Comparison of ENCODE assay signal across 13 mouse cellular contexts in the genomic region with DNA sequence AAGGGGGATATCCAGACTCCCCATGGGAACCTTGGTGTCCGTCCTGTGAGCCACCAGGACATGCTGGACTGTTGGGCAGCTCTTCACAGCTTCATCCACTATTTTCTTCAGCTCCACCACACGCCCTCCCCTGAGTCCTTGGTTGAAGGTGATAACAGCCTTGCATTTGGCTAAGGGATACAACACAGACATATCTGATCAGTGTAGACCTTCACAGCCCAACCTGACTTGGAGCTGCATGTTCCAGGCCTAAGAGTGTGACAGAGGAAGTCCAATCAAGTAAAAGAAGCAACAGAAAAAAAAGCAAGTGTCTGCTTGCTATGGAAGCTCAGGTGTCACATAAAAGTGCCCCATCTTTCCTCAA. TPM values are rescaled to one million over a fixed set of nuclear protein-coding genes. Genes with fewer than 3 reads are reported as not detected.
DNase-seq lines count a peak whose midpoint lies in the region; ATAC-seq and TF ChIP-seq lines count a peak whose summit lies in the region.
"Had no signal": no experiment of that assay in that cellular context is flagged by ENCODE, and none has a peak within 500 bp of the region (broad histone marks: within the 10 kb centered on the region; RNA-seq: fewer than 3 reads in every experiment).

No protein-coding gene starts in this region.

- H3K4me3 ChIP-seq in MEL (ENCODE audit: control insufficient read depth in 1 of 2, insufficient read depth in 1 of 2, low read depth in 2 of 2, low read length in 2 of 2), result no peak overlapping the region
- no peak overlapping the region for H3K4me3 ChIP-seq in forebrain, embryonic 13.5 days
- no peak overlapping the region for H3K4me3 ChIP-seq in liver, embryonic 11.5 days (ENCODE audit: low read depth, low read length)
- no peak overlapping the region for H3K4me3 ChIP-seq in midbrain, embryonic 16.5 days (ENCODE audit: low read depth, low read length)
- H3K4me3 ChIP-seq in intestine, postnatal 0 days (ENCODE audit: low read depth, low read length), result no peak overlapping the region
- H3K4me3 ChIP-seq: megakaryocyte, embryonic 14.5 days had no signal

- H3K36me3 ChIP-seq in MEL (ENCODE audit: control insufficient read depth in 1 of 2, insufficient read depth in 2 of 2, low read length in 2 of 2), result no peaks in the 10 kb centered on the region
- H3K36me3 ChIP-seq in forebrain, embryonic 13.5 days (ENCODE audit: poor library complexity, severe bottlenecking), result peaks cover 70% of the 10 kb centered on the region
- H3K36me3 ChIP-seq in liver, embryonic 11.5 days (ENCODE audit: control insufficient read depth, insufficient read depth, low read length), result peaks cover 16% of the 10 kb centered on the region
- no peaks in the 10 kb centered on the region for H3K36me3 ChIP-seq in midbrain, embryonic 16.5 days (ENCODE audit: control insufficient read depth, insufficient read depth, low read length)
- peaks cover 31% of the 10 kb centered on the region; the same call in 1 of the 2 replicates for H3K36me3 ChIP-seq in intestine, postnatal 0 days (ENCODE audit: control insufficient read depth, insufficient read depth)

- peak; percentile 20; the same call in 1 of the 2 replicates for ATAC-seq in forebrain, embryonic 13.5 days
- peak; percentile 87 for ATAC-seq in liver, embryonic 11.5 days (replicated peaks; ENCODE audit: low FRiP score)
- no peak for ATAC-seq in midbrain, embryonic 16.5 days
- ATAC-seq in intestine, postnatal 0 days, result no peak

- H3K27ac ChIP-seq in MEL (ENCODE audit: control insufficient read depth, low read depth, low read length), result no peak overlapping the region
- peak overlapping the region; percentile 60 for H3K27ac ChIP-seq in forebrain, embryonic 13.5 days
- H3K27ac ChIP-seq in liver, embryonic 11.5 days (ENCODE audit: low read depth, low read length), result 0 out of 2 replicates have a peak overlapping the region, but pooled peaks have one; percentile 7
- 0 out of 2 replicates have a peak overlapping the region, but pooled peaks have one; percentile 10 for H3K27ac ChIP-seq in midbrain, embryonic 16.5 days (ENCODE audit: low read length)
- no peak overlapping the region for H3K27ac ChIP-seq in intestine, postnatal 0 days (ENCODE audit: low read depth, low read length)

- no peaks in the 10 kb centered on the region for H3K4me1 ChIP-seq in MEL (ENCODE audit: control insufficient read depth in 1 of 2, insufficient read depth in 2 of 2, low read length in 2 of 2)
- peaks cover 34% of the 10 kb centered on the region for H3K4me1 ChIP-seq in forebrain, embryonic 13.5 days
- H3K4me1 ChIP-seq in liver, embryonic 11.5 days (replicated peaks; ENCODE audit: control insufficient read depth, insufficient read depth, low read length), result peaks cover 7% of the 10 kb centered on the region; the same call in 1 of the 2 replicates
- no peaks in the 10 kb centered on the region for H3K4me1 ChIP-seq in midbrain, embryonic 16.5 days (ENCODE audit: control insufficient read depth, insufficient read depth, low read length)
- no peaks in the 10 kb centered on the region for H3K4me1 ChIP-seq in intestine, postnatal 0 days (replicated peaks; ENCODE audit: control insufficient read depth, insufficient read depth, low read length)

- no peaks in the 10 kb centered on the region for H3K9me3 ChIP-seq in MEL (replicated peaks; ENCODE audit: insufficient read depth, low read length)
- no peaks in the 10 kb centered on the region for H3K9me3 ChIP-seq in forebrain, embryonic 13.5 days (replicated peaks)
- H3K9me3 ChIP-seq in liver, embryonic 11.5 days (ENCODE audit: control insufficient read depth, low read length), result no peaks in the 10 kb centered on the region
- H3K9me3 ChIP-seq in midbrain, embryonic 16.5 days (replicated peaks; ENCODE audit: control insufficient read depth, low read length, poor library complexity, severe bottlenecking), result no peaks in the 10 kb centered on the region
- H3K9me3 ChIP-seq in intestine, postnatal 0 days (ENCODE audit: control insufficient read depth), result no peaks in the 10 kb centered on the region
- H3K9me3 ChIP-seq: megakaryocyte, embryonic 14.5 days had no signal

- 15% methylated on average over 2 of the region's 2 CpGs for WGBS in forebrain, embryonic 13.5 days
- 62% methylated on average over 2 of the region's 2 CpGs for WGBS in liver, embryonic 11.5 days
- WGBS in midbrain, embryonic 16.5 days, result 25% methylated on average over 2 of the region's 2 CpGs
- WGBS in intestine, postnatal 0 days, result 70% methylated on average over 2 of the region's 2 CpGs

- DNase-seq in MEL (ENCODE audit: low read depth, low spot score), result peak; percentile 38
- no peak for DNase-seq in liver, embryonic 11.5 days (ENCODE audit: low spot score)
- no peak for DNase-seq in gastrocnemius, postnatal 36 days
- no peak for DNase-seq in thymus, postnatal 14 days
- DNase-seq: cerebellum, postnatal 36 days; gastrocnemius, postnatal 14 days; kidney, adult 9 months; spleen, adult 18-20 months had no signal

- TF ChIP-seq RAD21 in MEL (IDR thresholded peaks at IDR 0.05; ENCODE audit: low read depth, low read length), result no peak

- no peak overlapping the region for H3K4me2 ChIP-seq in forebrain, embryonic 13.5 days
- H3K4me2 ChIP-seq in liver, embryonic 11.5 days, result no peak overlapping the region
- H3K4me2 ChIP-seq in midbrain, embryonic 16.5 days (ENCODE audit: low read length), result no peak overlapping the region
- H3K4me2 ChIP-seq in intestine, postnatal 0 days (replicated peaks; ENCODE audit: low read depth), result no peak overlapping the region

- intact Hi-C loops in gastrocnemius, postnatal 36 days (cut with DNase I), result no loop called here

- H3K79me2 ChIP-seq in MEL (ENCODE audit: control insufficient read depth, insufficient read depth, low read length, poor library complexity), result no peaks in the 10 kb centered on the region

- TF ChIP-seq CTCF in MEL (IDR thresholded peaks at IDR 0.05 in 2 of 3, conservative IDR thresholded peaks at IDR 0.05 in 1 of 3; ENCODE audit: control insufficient read depth in 1 of 3, insufficient read depth in 1 of 3, low read depth in 2 of 3, low read length in 3 of 3, poor library complexity in 1 of 3, severe bottlenecking in 1 of 3), result no peak
- no peak for TF ChIP-seq CTCF in intestine, postnatal 0 days (IDR thresholded peaks at IDR 0.05; ENCODE audit: low read depth)

- TF ChIP-seq POLR2A in MEL (IDR thresholded peaks at IDR 0.05; ENCODE audit: control insufficient read depth in 1 of 2, insufficient read depth in 1 of 2, low read depth in 1 of 2, low read length in 2 of 2, poor library complexity in 1 of 2), result no peak

- no peaks in the 10 kb centered on the region for H3K27me3 ChIP-seq in MEL (ENCODE audit: control insufficient read depth in 1 of 2, insufficient read depth in 2 of 2, low read length in 2 of 2)
- H3K27me3 ChIP-seq in forebrain, embryonic 13.5 days, result no peaks in the 10 kb centered on the region
- H3K27me3 ChIP-seq in liver, embryonic 11.5 days (replicated peaks; ENCODE audit: control insufficient read depth, insufficient read depth, low read length), result no peaks in the 10 kb centered on the region
- H3K27me3 ChIP-seq in midbrain, embryonic 16.5 days (ENCODE audit: control insufficient read depth, insufficient read depth, low read depth, low read length), result no peaks in the 10 kb centered on the region
- H3K27me3 ChIP-seq in intestine, postnatal 0 days (replicated peaks; ENCODE audit: control insufficient read depth, insufficient read depth, low read length), result no peaks in the 10 kb centered on the region

- TF ChIP-seq EP300 in MEL (IDR thresholded peaks at IDR 0.05; ENCODE audit: low read depth in 1 of 2, low read length in 2 of 2), result no peak

- H3K9ac ChIP-seq in MEL (ENCODE audit: control insufficient read depth, low read depth, low read length, poor library complexity, severe bottlenecking), result no peak overlapping the region
- no peak overlapping the region for H3K9ac ChIP-seq in forebrain, embryonic 13.5 days
- H3K9ac ChIP-seq in liver, embryonic 11.5 days (ENCODE audit: low read depth, low read length), result no peak overlapping the region
- no peak overlapping the region for H3K9ac ChIP-seq in midbrain, embryonic 16.5 days (ENCODE audit: low read depth, low read length)
- no peak overlapping the region for H3K9ac ChIP-seq in intestine, postnatal 0 days (ENCODE audit: low read depth, low read length)

TF ChIP-seq in MEL, 35 proteins besides CTCF, POLR2A, EP300 and RAD21:
- TF ChIP-seq MYC (IDR thresholded peaks at IDR 0.05; ENCODE audit: low read depth, low read length) (no peak), GATA1 (IDR thresholded peaks at IDR 0.05; ENCODE audit: low read depth, low read length) (0 out of 2 replicates have a peak, but pooled peaks have one; percentile 8)

RNA-seq across cellular contexts. Expression of gene Acss1, which starts 29.9 kb away (rescaled TPM):
- total RNA-seq in MEL (2012; rRNA removed), result 10.2 and 12.5 TPM in 2 replicates
- polyA plus RNA-seq in MEL (2012; ENCODE audit: insufficient read depth in 1 of 2, insufficient read length in 2 of 2, low read depth in 1 of 2, low replicate concordance in 2 of 2, missing spikeins in 1 of 2), result 10 to 100 TPM in 1 of 2 experiments, not detected in 1; 22.6 TPM
- polyA plus RNA-seq in forebrain, embryonic 13.5 days (2015; fragmentation: Nextera tagmentation; extraction: Ambion mirVana), result 32.9 and 34.1 TPM in 2 replicates
- 67.2 and 77.0 TPM in 2 replicates for polyA plus RNA-seq in liver, embryonic 11.5 days (2014; fragmentation: Nextera tagmentation; extraction: Ambion mirVana)
- 15.6 and 20.5 TPM in 2 replicates for polyA plus RNA-seq in midbrain, embryonic 16.5 days (2015; fragmentation: Nextera tagmentation; extraction: Ambion mirVana)
- 36.5 and 44.3 TPM in 2 replicates for polyA plus RNA-seq in intestine, postnatal 0 days (2015; fragmentation: Nextera tagmentation; extraction: Ambion mirVana)
- 10 to 100 TPM; 10.7 to 26.5 TPM for total RNA-seq in gastrocnemius, postnatal 36 days (2021)

RNA-seq across cellular contexts. Expression of gene Apmap, which starts 30.0 kb away (rescaled TPM):
- 21.3 and 26.4 TPM in 2 replicates for total RNA-seq in MEL (2012; rRNA removed)
- 10 to 100 TPM in 1 of 2 experiments, not detected in 1; 29.4 TPM for polyA plus RNA-seq in MEL (2012; ENCODE audit: insufficient read depth in 1 of 2, insufficient read length in 2 of 2, low read depth in 1 of 2, low replicate concordance in 2 of 2, missing spikeins in 1 of 2)
- 37.1 and 40.2 TPM in 2 replicates for polyA plus RNA-seq in forebrain, embryonic 13.5 days (2015; fragmentation: Nextera tagmentation; extraction: Ambion mirVana)
- polyA plus RNA-seq in liver, embryonic 11.5 days (2014; fragmentation: Nextera tagmentation; extraction: Ambion mirVana), result 35.0 and 38.9 TPM in 2 replicates
- polyA plus RNA-seq in midbrain, embryonic 16.5 days (2015; fragmentation: Nextera tagmentation; extraction: Ambion mirVana), result 37.3 and 38.3 TPM in 2 replicates
- polyA plus RNA-seq in intestine, postnatal 0 days (2015; fragmentation: Nextera tagmentation; extraction: Ambion mirVana), result 24.4 TPM in 2 replicates
- total RNA-seq in gastrocnemius, postnatal 36 days (2021), result 10 to 100 TPM; 16.0 to 19.3 TPM

RNA-seq across cellular contexts. Expression of gene Vsx1, which starts 50.8 kb away (rescaled TPM):
- not detected in 2 replicates for total RNA-seq in MEL (2012; rRNA removed)
- polyA plus RNA-seq in MEL (2012; ENCODE audit: insufficient read depth in 1 of 2, insufficient read length in 2 of 2, low read depth in 1 of 2, low replicate concordance in 2 of 2, missing spikeins in 1 of 2), result not detected
- 0.10 and 0.12 TPM in 2 replicates for polyA plus RNA-seq in forebrain, embryonic 13.5 days (2015; fragmentation: Nextera tagmentation; extraction: Ambion mirVana)
- polyA plus RNA-seq in liver, embryonic 11.5 days (2014; fragmentation: Nextera tagmentation; extraction: Ambion mirVana), result not detected in 2 replicates
- polyA plus RNA-seq in midbrain, embryonic 16.5 days (2015; fragmentation: Nextera tagmentation; extraction: Ambion mirVana), result 0.06 and 0.07 TPM in 2 replicates
- not detected in 2 replicates for polyA plus RNA-seq in intestine, postnatal 0 days (2015; fragmentation: Nextera tagmentation; extraction: Ambion mirVana)
- not detected for total RNA-seq in gastrocnemius, postnatal 36 days (2021)
- total RNA-seq: gastrocnemius, postnatal 14 days had no signal
- polyA plus RNA-seq: heart, postnatal 0 days had no signal

Comparison
In these comparisons a context has a peak if more than half of its experiments do, and no peak if none do; other contexts are left out.
1. H3K27ac ChIP-seq: peak in forebrain, embryonic 13.5 days (single experiment), liver, embryonic 11.5 days (single experiment) and midbrain, embryonic 16.5 days (single experiment); none in MEL (single experiment) and intestine, postnatal 0 days (single experiment).
2. ATAC-seq: peak in forebrain, embryonic 13.5 days (single experiment) and liver, embryonic 11.5 days (single experiment); none in midbrain, embryonic 16.5 days (single experiment) and intestine, postnatal 0 days (single experiment).